Mouse (Mus musculus) gonadal fat pad, adult 2 months (tissue): ENCODE data around the gene Eaf2. TPM values are rescaled to one million over a fixed set of nuclear protein-coding genes. Genes with fewer than 3 reads are reported as not detected.

ENCODE experiments used
- DNase-seq: peaks from one replicate; pipeline ENCODE4 v3.0.0-alpha.2; 2012; ENCODE audit warnings: low read depth
- polyA plus RNA-seq: library from polyadenylated mRNA; depleted of rRNA; stranded (reverse); fragments of >200 nt; gene quantifications from 2 replicates; pipeline ENCODE4 v1.2.3, GENCODE M21; 2012; rRNA removed

Gene Eaf2
- polyA plus RNA-seq, 1 experiment = 1.0 TPM

DNA sequence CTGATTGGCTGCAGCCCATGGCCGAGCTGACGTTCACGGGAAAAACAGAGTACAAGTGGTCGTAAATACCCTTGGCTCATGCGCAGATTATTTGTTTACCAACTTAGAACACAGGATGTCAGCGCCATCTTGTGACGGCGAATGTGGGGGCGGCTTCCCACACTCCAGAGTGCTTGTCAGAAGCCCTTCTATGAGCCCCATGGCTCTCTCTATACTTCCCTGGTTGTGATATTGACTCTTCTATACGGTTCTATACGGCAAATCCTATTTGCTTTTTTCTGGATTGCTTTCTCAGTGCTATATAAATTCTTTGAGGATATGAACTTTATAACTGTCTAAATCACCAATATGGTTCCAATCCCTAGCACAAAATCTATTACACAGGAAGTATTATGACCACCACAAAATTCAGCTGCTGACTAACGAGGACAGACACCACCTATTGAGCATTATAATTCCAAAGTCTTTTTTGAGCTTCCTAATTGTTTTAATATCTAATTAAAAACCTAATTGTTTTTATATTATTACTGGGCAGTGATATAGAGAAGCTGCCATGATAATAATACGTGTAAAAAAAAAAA, 104.5 kb downstream of the Eaf2 start:
- no peak for DNase-seq

GRCm38 (mm10) chr16:36751979-36752378, 122.8 kb downstream of the Eaf2 start:
- DNase-seq = no peak

GRCm38 (mm10) chr16:36747767-36748166, 127.0 kb downstream of the Eaf2 start:
- no peak for DNase-seq

DNA sequence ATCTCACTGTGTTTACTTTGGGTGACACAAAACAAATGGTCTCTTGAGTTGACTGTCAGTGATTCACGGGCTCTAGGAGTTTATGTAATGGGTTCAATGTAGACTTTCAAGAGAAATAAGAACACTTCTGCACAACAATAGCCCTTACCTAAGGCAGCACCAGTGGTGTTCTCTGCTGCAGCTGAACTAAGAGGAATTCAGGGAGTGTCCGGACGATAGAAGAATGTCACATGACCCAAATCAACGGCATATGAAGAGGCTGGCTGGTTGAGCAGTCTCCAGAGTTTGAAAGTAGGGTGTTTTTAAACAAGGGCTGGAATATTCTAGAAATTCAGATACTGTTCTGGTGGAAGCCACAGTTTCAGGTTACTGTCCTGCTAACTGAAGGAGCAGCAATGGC, 127.7 kb downstream of the Eaf2 start:
- no peak for DNase-seq

- no peak for DNase-seq
Measured at GRCm38 (mm10) chr16:36743580-36743979, 131.2 kb downstream of the Eaf2 start.

Other genes starting within 250 kb of the Eaf2 start
- 2.5 and 2.6 TPM in 2 replicates for gene Cd86, start 208.9 kb downstream of the Eaf2 start, polyA plus RNA-seq
- 26.4 and 37.3 TPM in 2 replicates for gene Ildr1, start 181.0 kb downstream of the Eaf2 start, polyA plus RNA-seq
- gene Slc15a2, start 90.0 kb downstream of the Eaf2 start, polyA plus RNA-seq = 21.4 and 31.2 TPM in 2 replicates
- 4.5 and 4.8 TPM in 2 replicates for gene Iqcb1, start 46.6 kb downstream of the Eaf2 start, polyA plus RNA-seq
- 114 and 124 TPM in 2 replicates for gene Golgb1, start 137 bp upstream of the Eaf2 start, polyA plus RNA-seq
- 11.1 and 11.4 TPM in 2 replicates for gene Hcls1, start 60.0 kb upstream of the Eaf2 start, polyA plus RNA-seq
- 0.20 TPM in 1 of 2 replicates, not detected in the other for gene Fbxo40, start 115.5 kb upstream of the Eaf2 start, polyA plus RNA-seq
- 0.18 and 0.20 TPM in 2 replicates for gene Polq, start 136.8 kb upstream of the Eaf2 start, polyA plus RNA-seq